Mouse (Mus musculus): ENCODE measurements around the gene Skap1. TPM values are rescaled to one million over a fixed set of nuclear protein-coding genes. Genes with fewer than 3 reads are reported as not detected.

The Skap1 gene
- polyA plus RNA-seq, 1 experiment from 2014 or later: 0.46 TPM

DNA sequence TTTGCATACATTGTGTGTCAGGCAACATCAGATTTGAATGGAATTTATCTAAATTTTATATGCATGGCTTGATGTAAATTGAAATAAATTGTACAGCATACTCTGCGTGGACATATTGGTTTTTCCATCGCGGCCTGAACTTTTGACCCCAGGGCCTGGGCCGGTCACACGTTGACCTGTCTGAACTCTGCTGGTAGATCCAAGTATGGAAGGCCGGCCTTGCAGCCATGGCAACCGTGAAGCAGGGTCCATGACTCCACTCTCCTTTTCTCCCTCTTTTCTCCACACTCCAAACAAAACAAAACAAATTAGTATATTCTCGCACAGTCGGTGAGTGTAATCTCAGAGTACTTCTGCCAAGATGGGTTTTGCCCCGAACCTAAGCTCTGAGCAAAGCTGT is 118.2 kb downstream of the Skap1 start:
- no peak overlapping the region for H3K27ac ChIP-seq (replicated peaks)
- DNase-seq (ENCODE audit: low spot score): peak; percentile 38
- peaks cover 27% of the 10 kb centered on the region for H3K4me1 ChIP-seq
- peaks cover 13% of the 10 kb centered on the region for H3K27me3 ChIP-seq (replicated peaks; ENCODE audit: low read depth, poor library complexity, severe bottlenecking)
- no peak overlapping the region for H3K4me3 ChIP-seq
- H3K9me3 ChIP-seq: no peaks in the 10 kb centered on the region
- H3K36me3 ChIP-seq (replicated peaks): no peaks in the 10 kb centered on the region
- 31% methylated on average over 10 of the region's 10 CpGs for WGBS

DNA sequence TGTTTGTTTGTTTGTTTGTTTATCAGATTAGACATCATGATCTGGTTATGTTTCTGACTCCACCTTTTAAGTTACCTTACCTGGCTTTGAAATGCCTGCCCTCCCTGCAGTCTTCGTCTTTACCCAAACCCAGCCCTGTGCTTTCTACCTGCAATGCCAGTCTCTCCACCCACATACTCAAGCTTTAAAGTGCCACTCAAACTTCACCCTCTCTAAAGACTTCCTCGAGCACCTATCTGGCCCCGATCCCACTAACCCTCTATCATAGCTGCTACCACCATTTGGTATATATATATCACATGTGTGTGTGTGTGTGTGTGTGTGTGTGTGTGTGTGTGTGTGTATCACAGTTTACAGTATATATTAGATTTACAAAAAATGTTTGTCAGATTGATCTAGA is 125.4 kb downstream of the Skap1 start:
- Histone ChIP-seq H3K4me1 (peaks cover 5% of the 10 kb centered on the region; the same call in 1 of the 2 replicates), H3K36me3 (replicated peaks) (no peaks in the 10 kb centered on the region), H3K27me3 (replicated peaks; ENCODE audit: low read depth, poor library complexity, severe bottlenecking) (peaks cover 5% of the 10 kb centered on the region; the same call in 1 of the 2 replicates), H3K9me3 (no peaks in the 10 kb centered on the region), H3K27ac (replicated peaks) (no peak overlapping the region), H3K4me3 (no peak overlapping the region)
- no peak for DNase-seq (ENCODE audit: low spot score)
- 82% methylated on average over 3 of the region's 3 CpGs for WGBS

DNA sequence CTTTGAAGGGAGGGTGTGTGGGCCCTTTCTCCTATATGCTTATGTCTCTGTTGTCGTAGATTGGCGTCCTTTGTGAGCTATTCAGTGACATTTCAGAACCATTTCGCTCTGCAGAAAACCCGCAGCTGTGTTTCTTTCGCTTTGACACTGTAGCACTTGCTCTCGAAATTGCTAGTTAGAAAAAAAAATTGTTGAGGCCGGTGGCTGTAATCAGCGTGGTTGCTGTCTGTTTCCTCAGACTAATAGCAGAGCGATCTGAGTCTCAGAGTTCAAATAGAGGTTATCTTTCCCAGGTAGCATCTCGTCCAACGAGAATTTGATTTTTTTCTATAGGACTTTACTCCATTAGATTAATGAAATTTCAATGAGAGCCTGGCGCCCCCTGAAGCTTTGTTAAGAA is 131.5 kb downstream of the Skap1 start:
- no peaks in the 10 kb centered on the region for H3K36me3 ChIP-seq (replicated peaks)
- 51% methylated on average over 12 of the region's 12 CpGs for WGBS
- no peak for DNase-seq (ENCODE audit: low spot score)
- H3K9me3 ChIP-seq: no peaks in the 10 kb centered on the region
- peaks cover 21% of the 10 kb centered on the region for H3K4me1 ChIP-seq
- H3K27ac ChIP-seq (replicated peaks): no peak overlapping the region
- H3K4me3 ChIP-seq: no peak overlapping the region
- H3K27me3 ChIP-seq (replicated peaks; ENCODE audit: low read depth, poor library complexity, severe bottlenecking): peaks cover 8% of the 10 kb centered on the region; the same call in 1 of the 2 replicates

DNA sequence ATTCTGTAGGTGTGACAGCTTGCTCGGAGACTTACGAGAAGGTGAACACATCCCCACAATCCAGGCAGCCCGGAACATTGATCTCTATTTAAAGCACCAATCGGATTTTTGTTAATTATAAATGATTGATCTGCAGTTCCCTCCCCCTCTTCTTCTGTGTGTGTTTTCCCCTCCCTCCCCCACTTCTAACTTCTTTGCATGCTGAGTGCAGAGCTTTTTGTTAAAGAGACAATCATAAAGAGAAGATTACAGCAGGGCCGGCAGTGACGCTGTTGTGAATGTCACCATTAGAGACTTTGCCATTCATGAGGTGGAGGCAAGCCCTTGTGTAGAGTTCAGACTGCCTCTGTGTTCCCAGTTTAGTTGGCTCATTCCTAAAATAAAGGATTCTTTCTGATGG is 131.9 kb downstream of the Skap1 start:
- H3K9me3 ChIP-seq: no peaks in the 10 kb centered on the region
- 46% methylated on average over 6 of the region's 6 CpGs for WGBS
- DNase-seq (ENCODE audit: low spot score): no peak
- H3K4me3 ChIP-seq: no peak overlapping the region
- no peak overlapping the region for H3K27ac ChIP-seq (replicated peaks)
- peaks cover 21% of the 10 kb centered on the region for H3K4me1 ChIP-seq
- no peaks in the 10 kb centered on the region for H3K36me3 ChIP-seq (replicated peaks)
- peaks cover 8% of the 10 kb centered on the region; the same call in 1 of the 2 replicates for H3K27me3 ChIP-seq (replicated peaks; ENCODE audit: low read depth, poor library complexity, severe bottlenecking)

DNA sequence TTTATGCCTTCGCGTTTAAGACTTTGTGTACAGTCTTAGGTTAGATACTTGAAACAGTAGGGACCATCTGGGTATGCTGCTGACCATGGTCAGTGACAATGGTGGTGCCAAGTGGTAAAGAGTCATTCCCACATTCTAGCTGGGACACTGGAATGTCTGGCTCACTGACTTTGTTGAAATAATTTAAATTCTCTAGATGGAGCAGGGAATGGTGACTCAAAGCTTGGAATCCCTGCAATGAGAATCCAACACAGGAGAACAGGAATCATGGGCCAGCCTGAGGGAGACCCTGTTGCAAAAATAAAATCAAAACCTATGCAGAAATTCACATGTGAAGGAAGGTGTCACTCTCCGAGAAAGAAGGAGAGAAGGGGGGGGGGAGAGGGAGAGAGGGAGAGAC is 138.4 kb downstream of the Skap1 start:
- no peaks in the 10 kb centered on the region for H3K9me3 ChIP-seq
- no peak overlapping the region for H3K27ac ChIP-seq (replicated peaks)
- H3K36me3 ChIP-seq (replicated peaks): no peaks in the 10 kb centered on the region
- 79% methylated on average over 3 of the region's 3 CpGs for WGBS
- peaks cover 3% of the 10 kb centered on the region; the same call in 1 of the 2 replicates for H3K4me1 ChIP-seq
- no peaks in the 10 kb centered on the region for H3K27me3 ChIP-seq (replicated peaks; ENCODE audit: low read depth, poor library complexity, severe bottlenecking)
- DNase-seq (ENCODE audit: low spot score): no peak
- no peak overlapping the region for H3K4me3 ChIP-seq

DNA sequence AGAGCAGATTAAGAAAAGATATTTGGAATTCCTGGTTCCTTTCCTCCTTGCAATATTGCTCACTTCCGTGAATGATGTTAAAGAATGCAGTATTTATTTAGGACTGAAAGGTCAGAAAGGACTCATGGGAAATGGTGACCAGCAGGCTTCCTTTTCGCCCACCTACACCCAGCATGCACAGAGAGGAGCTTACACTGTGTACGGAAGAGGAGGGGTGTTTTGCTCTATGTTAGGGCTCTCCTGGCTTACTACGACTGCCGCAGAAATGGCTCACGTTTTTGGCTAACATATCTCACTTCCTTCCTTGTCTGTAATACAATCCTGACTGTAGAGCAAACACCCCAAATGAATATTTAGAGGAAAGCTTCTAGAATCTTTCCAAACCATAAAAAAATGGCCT is 139.9 kb downstream of the Skap1 start:
- no peak for DNase-seq (ENCODE audit: low spot score)
- H3K4me1 ChIP-seq: peaks cover 3% of the 10 kb centered on the region; the same call in 1 of the 2 replicates

DNA sequence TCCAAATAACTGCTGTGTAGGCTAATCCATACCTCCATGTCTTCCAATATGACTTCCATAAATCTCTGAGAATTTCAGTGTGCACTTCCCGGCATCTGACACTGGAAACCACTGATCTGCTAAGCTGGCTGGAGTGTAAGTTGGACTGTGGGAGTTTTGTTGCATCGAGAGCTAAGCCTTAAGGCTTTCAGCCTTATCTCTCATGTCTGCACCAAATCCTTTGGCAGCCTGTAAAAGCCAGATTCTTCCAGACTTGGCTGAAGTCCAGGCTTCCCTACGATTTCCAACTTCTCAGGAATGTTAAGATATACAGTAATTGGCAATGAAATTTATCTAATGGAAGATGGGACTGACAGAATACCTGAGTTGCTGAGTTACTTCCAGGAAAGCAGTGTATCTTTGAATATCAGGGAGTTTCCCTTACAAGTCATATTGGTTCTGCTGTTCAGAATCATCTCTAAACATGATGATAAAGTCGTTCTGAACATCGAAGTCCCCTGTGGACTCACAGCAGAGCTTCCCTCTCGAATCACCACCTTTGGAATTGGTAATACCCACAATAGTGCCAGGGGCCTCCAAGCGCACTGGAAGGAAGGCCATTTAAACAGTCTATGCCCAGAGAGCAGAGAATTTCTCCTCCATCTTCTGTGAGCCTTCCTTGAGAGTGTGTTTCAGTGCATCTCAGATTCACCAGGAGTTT is 140.5 kb downstream of the Skap1 start:
- Histone ChIP-seq H3K27ac (replicated peaks) (no peak overlapping the region), H3K9me3 (no peaks in the 10 kb centered on the region), H3K4me1 (peaks cover 3% of the 10 kb centered on the region; the same call in 1 of the 2 replicates), H3K36me3 (replicated peaks) (no peaks in the 10 kb centered on the region), H3K27me3 (replicated peaks; ENCODE audit: low read depth, poor library complexity, severe bottlenecking) (no peaks in the 10 kb centered on the region), H3K4me3 (no peak overlapping the region)
- no peak for DNase-seq (ENCODE audit: low spot score)
- 78% methylated on average over 7 of the region's 7 CpGs for WGBS

More for the DNA sequence above, 139.9 kb downstream of the Skap1 start:
- no peaks in the 10 kb centered on the region for H3K27me3 ChIP-seq (replicated peaks; ENCODE audit: low read depth, poor library complexity, severe bottlenecking)
- WGBS: 60% methylated on average over 6 of the region's 6 CpGs
- H3K27ac ChIP-seq (replicated peaks): no peak overlapping the region
- H3K9me3 ChIP-seq: no peaks in the 10 kb centered on the region
- no peaks in the 10 kb centered on the region for H3K36me3 ChIP-seq (replicated peaks)
- H3K4me3 ChIP-seq: no peak overlapping the region

DNA sequence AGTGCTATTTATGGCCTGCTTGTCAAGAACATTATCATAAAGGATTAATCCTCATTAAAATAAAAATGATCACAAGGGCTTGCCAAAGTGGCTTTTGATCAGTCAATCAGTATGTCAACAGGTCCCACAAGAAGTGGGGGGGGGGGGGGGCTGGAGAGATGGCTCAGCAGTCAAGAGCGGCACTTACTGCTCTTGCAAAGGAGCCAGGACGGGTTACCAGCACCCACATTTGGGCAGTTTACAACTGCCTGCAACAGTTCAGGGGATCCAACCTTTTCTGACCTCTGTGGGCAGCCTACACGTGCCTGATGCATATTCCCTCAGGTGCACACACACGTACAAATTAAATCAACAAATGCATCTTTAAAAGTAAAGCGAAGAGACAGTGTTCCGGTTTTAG is 141.1 kb downstream of the Skap1 start:
- Histone ChIP-seq H3K4me3 (no peak overlapping the region), H3K27ac (replicated peaks) (no peak overlapping the region), H3K36me3 (replicated peaks) (no peaks in the 10 kb centered on the region), H3K27me3 (replicated peaks; ENCODE audit: low read depth, poor library complexity, severe bottlenecking) (no peaks in the 10 kb centered on the region), H3K9me3 (no peaks in the 10 kb centered on the region), H3K4me1 (peaks cover 3% of the 10 kb centered on the region; the same call in 1 of the 2 replicates)
- 86% methylated on average over 6 of the region's 6 CpGs for WGBS
- DNase-seq (ENCODE audit: low spot score): no peak

DNA sequence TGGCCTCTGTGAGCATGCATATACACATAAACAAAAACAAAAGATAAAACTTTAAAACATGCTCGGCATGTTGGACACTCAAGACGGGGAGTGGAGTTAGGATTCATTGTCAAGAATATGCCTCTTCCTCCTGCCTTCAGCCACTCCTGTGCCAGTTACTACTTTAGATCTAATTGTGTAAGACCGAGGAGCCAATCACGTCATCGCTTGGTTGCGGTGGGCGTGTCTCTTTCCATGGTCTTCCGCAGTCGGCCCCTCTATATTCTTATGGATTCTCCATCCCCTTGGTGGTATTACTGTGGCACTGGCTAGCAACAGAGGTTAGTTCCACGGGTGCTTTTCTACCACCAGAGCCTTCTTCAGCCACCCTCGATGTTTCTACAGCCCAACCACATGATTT is 148.2 kb downstream of the Skap1 start:
- no peak for DNase-seq (ENCODE audit: low spot score)
- 79% methylated on average over 11 of the region's 11 CpGs for WGBS
- Histone ChIP-seq H3K36me3 (replicated peaks) (no peaks in the 10 kb centered on the region), H3K9me3 (no peaks in the 10 kb centered on the region), H3K4me1 (no peaks in the 10 kb centered on the region), H3K27ac (replicated peaks) (no peak overlapping the region), H3K4me3 (no peak overlapping the region), H3K27me3 (replicated peaks; ENCODE audit: low read depth, poor library complexity, severe bottlenecking) (no peaks in the 10 kb centered on the region; the same call in 1 of the 2 replicates)

DNA sequence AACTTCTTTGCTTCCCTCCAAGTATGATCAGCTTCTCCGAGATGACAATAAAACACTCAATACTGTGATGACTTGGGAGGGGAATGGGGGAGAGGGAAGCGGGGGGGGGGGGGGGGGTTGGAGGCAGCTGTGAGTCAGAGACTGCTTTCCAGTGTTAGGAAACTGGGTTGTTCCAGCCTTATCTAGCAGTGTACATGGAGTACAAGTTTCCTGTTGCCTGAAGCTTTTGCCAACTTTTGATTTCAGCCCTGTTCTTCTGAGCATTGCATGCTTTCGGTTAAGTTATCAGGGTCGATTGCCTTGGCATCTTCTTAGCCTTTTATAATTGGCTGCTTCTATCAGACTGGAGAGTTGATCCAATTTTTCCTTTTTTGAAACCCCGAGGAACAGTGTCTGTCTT is 152.4 kb downstream of the Skap1 start:
- Histone ChIP-seq H3K27me3 (replicated peaks; ENCODE audit: low read depth, poor library complexity, severe bottlenecking) (peaks cover 12% of the 10 kb centered on the region), H3K4me3 (no peak overlapping the region), H3K4me1 (peaks cover 24% of the 10 kb centered on the region), H3K9me3 (no peaks in the 10 kb centered on the region), H3K36me3 (replicated peaks) (no peaks in the 10 kb centered on the region), H3K27ac (replicated peaks) (no peak overlapping the region)
- WGBS: 69% methylated on average over 5 of the region's 5 CpGs
- DNase-seq (ENCODE audit: low spot score): no peak

DNA sequence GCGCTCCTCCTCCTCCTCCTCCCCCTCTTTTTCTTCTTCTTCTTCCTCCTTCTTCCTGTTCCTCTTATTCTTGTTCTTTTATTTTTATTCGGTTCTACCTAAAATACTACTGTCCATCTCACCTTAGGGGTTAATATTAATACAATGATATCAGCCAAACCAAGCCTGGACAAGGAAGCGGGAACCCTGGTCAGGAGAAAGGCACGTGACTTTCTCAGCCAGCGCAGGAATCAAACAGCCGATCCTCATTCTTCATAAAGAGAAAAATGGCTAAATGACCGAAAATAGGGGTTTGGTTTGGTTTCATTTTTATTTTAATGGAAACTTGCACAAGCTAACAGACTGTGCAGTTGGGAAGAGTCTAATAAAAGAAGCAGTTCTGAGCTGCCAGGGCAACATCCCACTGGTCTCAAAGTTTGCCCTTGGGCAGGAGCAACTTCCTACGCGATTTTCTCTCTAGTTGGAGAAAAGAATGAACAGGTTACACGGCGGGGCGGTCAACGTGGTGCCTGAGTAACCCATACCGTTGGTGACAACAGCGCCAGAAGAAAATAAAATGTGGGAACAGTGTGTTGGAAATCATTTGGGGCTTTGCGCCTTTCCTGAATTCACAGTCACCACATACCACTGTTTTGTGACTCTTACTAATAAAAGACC is 154.5 kb downstream of the Skap1 start:
- H3K27ac ChIP-seq (replicated peaks): no peak overlapping the region
- 71% methylated on average over 16 of the region's 16 CpGs for WGBS

DNA sequence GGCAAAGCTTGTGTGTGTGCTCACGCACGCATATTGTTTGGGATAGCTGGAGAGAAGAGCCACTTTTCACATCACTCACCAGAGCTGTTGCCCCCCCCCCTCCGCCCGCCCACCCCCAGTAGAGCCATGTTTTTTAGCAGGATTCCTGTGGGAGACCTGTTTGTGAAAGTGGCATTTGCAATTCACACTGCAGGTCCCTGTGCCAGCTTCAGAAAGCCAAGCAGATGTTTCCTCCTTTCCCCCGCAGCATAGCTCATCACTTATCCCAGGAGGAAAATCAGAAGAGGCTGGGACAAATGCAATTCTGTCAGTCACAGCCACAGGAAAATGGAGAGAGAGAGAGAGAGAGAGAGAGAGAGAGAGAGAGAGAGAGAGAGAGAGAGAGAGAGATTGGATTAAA is 155.2 kb downstream of the Skap1 start:
- WGBS: 44% methylated on average over 5 of the region's 5 CpGs
- H3K9me3 ChIP-seq: no peaks in the 10 kb centered on the region
- DNase-seq (ENCODE audit: low spot score): no peak
- H3K27me3 ChIP-seq (replicated peaks; ENCODE audit: low read depth, poor library complexity, severe bottlenecking): peaks cover 21% of the 10 kb centered on the region
- H3K4me1 ChIP-seq: peaks cover 31% of the 10 kb centered on the region
- no peaks in the 10 kb centered on the region for H3K36me3 ChIP-seq (replicated peaks)
- H3K27ac ChIP-seq (replicated peaks): no peak overlapping the region
- no peak overlapping the region for H3K4me3 ChIP-seq

More for the DNA sequence above, 154.5 kb downstream of the Skap1 start:
- Histone ChIP-seq H3K4me1 (peaks cover 31% of the 10 kb centered on the region), H3K36me3 (replicated peaks) (no peaks in the 10 kb centered on the region), H3K27me3 (replicated peaks; ENCODE audit: low read depth, poor library complexity, severe bottlenecking) (peaks cover 21% of the 10 kb centered on the region), H3K9me3 (no peaks in the 10 kb centered on the region), H3K4me3 (no peak overlapping the region)
- DNase-seq (ENCODE audit: low spot score): no peak

DNA sequence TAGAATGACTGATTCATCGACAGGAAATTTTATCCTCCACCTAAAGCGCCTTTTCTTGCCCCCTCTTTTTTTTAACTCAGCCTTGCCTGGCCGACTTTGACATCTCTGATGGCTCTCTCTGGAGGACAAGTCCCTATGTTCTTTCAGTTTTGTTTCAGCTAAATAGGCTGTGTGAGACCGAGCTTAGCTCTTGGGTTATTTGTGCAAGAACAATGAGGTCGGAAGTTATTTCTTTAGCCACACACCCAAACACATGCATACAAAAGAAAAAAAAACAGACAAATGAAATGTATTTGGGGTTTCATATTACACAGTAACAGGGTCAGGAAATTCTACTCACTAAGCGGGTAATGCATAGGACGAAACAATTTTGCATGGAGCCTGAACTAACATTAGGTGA is 155.6 kb downstream of the Skap1 start:
- H3K9me3 ChIP-seq: no peaks in the 10 kb centered on the region
- no peak for DNase-seq (ENCODE audit: low spot score)
- no peaks in the 10 kb centered on the region for H3K36me3 ChIP-seq (replicated peaks)
- peaks cover 31% of the 10 kb centered on the region for H3K4me1 ChIP-seq
- H3K4me3 ChIP-seq: no peak overlapping the region
- no peak overlapping the region for H3K27ac ChIP-seq (replicated peaks)
- H3K27me3 ChIP-seq (replicated peaks; ENCODE audit: low read depth, poor library complexity, severe bottlenecking): peaks cover 21% of the 10 kb centered on the region
- 34% methylated on average over 7 of the region's 7 CpGs for WGBS
